27 mouse cellular contexts compared by ENCODE assay signal in genomic region chr4:30216086-30216485, GRCm38 (mm10).
DNase-seq lines count a peak whose midpoint lies in the region; ATAC-seq and TF ChIP-seq lines count a peak whose summit lies in the region.
"Had no signal": no experiment of that assay in that cellular context is flagged by ENCODE, and none has a peak within 500 bp of the region (broad histone marks: within the 10 kb centered on the region; RNA-seq: fewer than 3 reads in every experiment).

No protein-coding gene starts in this region.

- no peak overlapping the region for H3K9ac ChIP-seq in kidney, postnatal 0 days (ENCODE audit: low read depth, low read length)
- H3K9ac ChIP-seq in kidney, embryonic 16.5 days (replicated peaks; ENCODE audit: low read length), result no peak overlapping the region
- no peak overlapping the region for H3K9ac ChIP-seq in liver, embryonic 11.5 days (ENCODE audit: low read depth, low read length)
- H3K9ac ChIP-seq: embryonic facial prominence, embryonic 13.5 days; heart, embryonic 12.5 days; hindbrain, embryonic 15.5 days; limb, embryonic 12.5 days; neural tube, embryonic 15.5 days had no signal

- H3K4me3 ChIP-seq in kidney, postnatal 0 days (replicated peaks; ENCODE audit: low read depth, low read length), result no peak overlapping the region
- no peak overlapping the region for H3K4me3 ChIP-seq in kidney, embryonic 16.5 days (ENCODE audit: low read length)
- H3K4me3 ChIP-seq in layer of hippocampus, adult 2 months, result no peak overlapping the region
- no peak overlapping the region for H3K4me3 ChIP-seq in liver, embryonic 11.5 days (ENCODE audit: low read depth, low read length)
- H3K4me3 ChIP-seq: embryonic facial prominence, embryonic 13.5 days; erythroblast, embryonic 14.5 days; heart, embryonic 12.5 days; hindbrain, embryonic 15.5 days; limb, embryonic 12.5 days; neural tube, embryonic 15.5 days had no signal

- no peak overlapping the region for H3K27ac ChIP-seq in kidney, postnatal 0 days
- H3K27ac ChIP-seq in kidney, embryonic 16.5 days (ENCODE audit: low read length), result no peak overlapping the region
- H3K27ac ChIP-seq in layer of hippocampus, adult 2 months, result peak overlapping the region; percentile 56
- H3K27ac ChIP-seq in liver, embryonic 11.5 days (ENCODE audit: low read depth, low read length), result no peak overlapping the region
- H3K27ac ChIP-seq: embryonic facial prominence, embryonic 13.5 days; hindbrain, embryonic 15.5 days; limb, embryonic 12.5 days; neural tube, embryonic 15.5 days had no signal

- H3K4me1 ChIP-seq in kidney, postnatal 0 days (replicated peaks; ENCODE audit: insufficient read depth, low read length), result no peaks in the 10 kb centered on the region
- no peaks in the 10 kb centered on the region for H3K4me1 ChIP-seq in kidney, embryonic 16.5 days (ENCODE audit: insufficient read depth, low read length)
- H3K4me1 ChIP-seq in liver, embryonic 11.5 days (replicated peaks; ENCODE audit: control insufficient read depth, insufficient read depth, low read length), result no peaks in the 10 kb centered on the region
- H3K4me1 ChIP-seq: heart, embryonic 12.5 days; hindbrain, embryonic 15.5 days; limb, embryonic 12.5 days; neural tube, embryonic 15.5 days had no signal

- H3K4me2 ChIP-seq in kidney, postnatal 0 days (ENCODE audit: low read length), result no peak overlapping the region
- no peak overlapping the region for H3K4me2 ChIP-seq in kidney, embryonic 16.5 days (replicated peaks; ENCODE audit: low read depth, low read length)
- no peak overlapping the region for H3K4me2 ChIP-seq in liver, embryonic 11.5 days
- H3K4me2 ChIP-seq: embryonic facial prominence, embryonic 13.5 days; heart, embryonic 12.5 days; hindbrain, embryonic 15.5 days; limb, embryonic 12.5 days; neural tube, embryonic 15.5 days had no signal

- H3K9me3 ChIP-seq in kidney, postnatal 0 days (replicated peaks; ENCODE audit: low read length), result no peaks in the 10 kb centered on the region
- no peaks in the 10 kb centered on the region for H3K9me3 ChIP-seq in kidney, embryonic 16.5 days (ENCODE audit: low read length)
- H3K9me3 ChIP-seq in liver, embryonic 11.5 days (ENCODE audit: control insufficient read depth, low read length), result no peaks in the 10 kb centered on the region
- H3K9me3 ChIP-seq: embryonic facial prominence, embryonic 13.5 days; heart, embryonic 12.5 days; hindbrain, embryonic 15.5 days; limb, embryonic 12.5 days; neural tube, embryonic 15.5 days had no signal

- no peaks in the 10 kb centered on the region for H3K36me3 ChIP-seq in kidney, postnatal 0 days (ENCODE audit: insufficient read depth, low read length)
- H3K36me3 ChIP-seq in kidney, embryonic 16.5 days (ENCODE audit: insufficient read depth, low read length), result no peaks in the 10 kb centered on the region
- no peaks in the 10 kb centered on the region for H3K36me3 ChIP-seq in liver, embryonic 11.5 days (ENCODE audit: control insufficient read depth, insufficient read depth, low read length)
- H3K36me3 ChIP-seq: embryonic facial prominence, embryonic 13.5 days; heart, embryonic 12.5 days; hindbrain, embryonic 15.5 days; limb, embryonic 12.5 days; neural tube, embryonic 15.5 days had no signal

- peak; percentile 36 for DNase-seq in kidney, postnatal 0 days (ENCODE audit: low spot score)
- peak; percentile 2 to 6 for DNase-seq in right cerebral cortex, adult 2 months (ENCODE audit: low spot score in 2 of 2)
- DNase-seq in right cerebral cortex, postnatal 14 days, result no peak
- DNase-seq in layer of hippocampus, adult 2 months (ENCODE audit: low spot score in 2 of 2), result peak; percentile 14 to 69
- DNase-seq in telencephalon, adult 2 months (ENCODE audit: low read depth, low spot score), result peak; percentile 23
- no peak for DNase-seq in liver, embryonic 11.5 days (ENCODE audit: low spot score)
- DNase-seq: adrenal gland, adult 2 months; adrenal gland, postnatal 36 days; cerebellum, adult 8-10 months; cerebellum, postnatal 36 days; gastrocnemius, postnatal 25 days; heart, adult 18-20 months; kidney, adult 11 months; kidney, postnatal 36 days; lung, postnatal 4 days; retina, postnatal 1 day had no signal

- ATAC-seq in kidney, postnatal 0 days (replicated peaks; ENCODE audit: low FRiP score, low read depth), result no peak
- ATAC-seq in kidney, embryonic 16.5 days (ENCODE audit: low FRiP score, low TSS enrichment), result no peak
- no peak for ATAC-seq in liver, embryonic 11.5 days (replicated peaks; ENCODE audit: low FRiP score)
- ATAC-seq in megakaryocyte progenitor cell, adult 5-6 weeks (replicated peaks; ENCODE audit: poor library complexity), result no peak
- ATAC-seq: activated CD4-positive, CD25-positive, alpha-beta regulatory T cell, adult 4 months; CD4-positive, CD25-positive, alpha-beta regulatory T cell, adult 4 months; inflammation-experienced regulatory T-cells, adult 6 months had no signal

- 84% methylated on average over 1 of the region's 1 CpGs for WGBS in kidney, postnatal 0 days
- 91% methylated on average over 1 of the region's 1 CpGs for WGBS in kidney, embryonic 16.5 days
- WGBS in liver, embryonic 11.5 days, result 87% methylated on average over 1 of the region's 1 CpGs

- H3K27me3 ChIP-seq in kidney, postnatal 0 days (ENCODE audit: insufficient read depth, low read length), result no peaks in the 10 kb centered on the region
- H3K27me3 ChIP-seq in kidney, embryonic 16.5 days (ENCODE audit: insufficient read depth, low read length), result no peaks in the 10 kb centered on the region
- H3K27me3 ChIP-seq in liver, embryonic 11.5 days (replicated peaks; ENCODE audit: control insufficient read depth, insufficient read depth, low read length), result no peaks in the 10 kb centered on the region
- H3K27me3 ChIP-seq: embryonic facial prominence, embryonic 13.5 days; heart, embryonic 12.5 days; hindbrain, embryonic 15.5 days; limb, embryonic 12.5 days; neural tube, embryonic 15.5 days had no signal

- TF ChIP-seq CTCF in kidney, postnatal 0 days (IDR thresholded peaks at IDR 0.05; ENCODE audit: low read depth), result no peak
- no peak for TF ChIP-seq CTCF in layer of hippocampus, adult 2 months (conservative IDR thresholded peaks at IDR 0.05)

Comparison
In these comparisons a context has a peak if more than half of its experiments do, and no peak if none do; other contexts are left out.
1. DNase-seq: peak in kidney, postnatal 0 days (single experiment), right cerebral cortex, adult 2 months (2 of 2), layer of hippocampus, adult 2 months (2 of 2) and telencephalon, adult 2 months (single experiment); none in right cerebral cortex, postnatal 14 days (single experiment) and liver, embryonic 11.5 days (single experiment).